Mouse (Mus musculus): ENCODE data around the gene Anp32e. TPM values are rescaled to one million over a fixed set of nuclear protein-coding genes. Genes with fewer than 3 reads are reported as not detected.
"Not testable (repeated sequence)": the region's sequence is repeated elsewhere in the genome, so short reads cannot be mapped to it uniquely, and the experiment has no call there.

Gene Anp32e
- polyA plus RNA-seq, 1 experiment from 2014 or later = 196 TPM

DNA sequence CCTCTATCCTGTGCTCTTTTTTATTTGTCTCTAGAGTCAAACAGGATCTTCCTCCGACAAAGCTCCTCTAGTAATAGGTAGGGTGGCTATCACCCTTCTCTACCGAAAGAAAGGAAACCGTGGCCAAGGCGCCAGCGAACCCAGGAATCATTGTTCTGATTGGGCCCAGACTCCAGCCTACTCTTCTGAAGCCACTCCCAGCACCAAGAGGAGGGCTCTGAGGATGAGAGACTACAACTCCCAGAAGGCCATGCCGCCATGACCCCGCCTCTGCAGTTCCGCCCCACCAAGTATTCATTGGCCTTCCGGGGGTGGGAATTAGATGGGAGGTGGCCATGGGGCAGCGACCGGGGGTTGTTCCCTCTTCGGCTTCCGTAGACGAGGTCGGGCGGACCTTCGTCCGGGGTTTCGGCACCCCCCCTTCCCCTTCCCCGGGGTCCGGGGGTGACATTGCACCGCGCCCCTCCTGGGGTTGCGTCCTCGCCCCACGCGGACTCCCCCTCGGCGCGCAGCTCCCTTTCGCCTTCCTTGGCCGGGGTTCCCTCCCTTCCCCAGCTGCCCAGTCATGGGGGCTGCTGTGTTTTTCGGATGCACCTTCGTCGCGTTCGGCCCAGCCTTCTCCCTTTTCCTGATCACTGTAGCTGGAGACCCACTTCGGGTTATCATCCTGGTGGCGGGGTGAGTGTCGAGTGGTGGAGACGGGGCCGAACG is 35.3 kb upstream of the Anp32e start, which contains the start of gene Aph1a:
Aph1a (plus strand) TSS at position 364 of the 711 bp plus-strand sequence.
- ATAC-seq (replicated peaks) = peak; percentile 99
- not testable (repeated sequence) for H3K27me3 ChIP-seq, H3K9me3 ChIP-seq, H3K36me3 ChIP-seq
- Histone ChIP-seq H3K4me3 (peak within 1 kb of the TSS; percentile 54), H3K4me1 (peaks cover 18% of the 10 kb centered on the region), H3K4me2 (replicated peaks) (peak within 1 kb of the TSS; percentile 61), H3K9ac (replicated peaks) (peak within 1 kb of the TSS; percentile 54), H3K27ac (replicated peaks) (peak within 1 kb of the TSS; percentile 80)
- under 1% methylated on average over 27 of the region's 43 CpGs for WGBS

DNA sequence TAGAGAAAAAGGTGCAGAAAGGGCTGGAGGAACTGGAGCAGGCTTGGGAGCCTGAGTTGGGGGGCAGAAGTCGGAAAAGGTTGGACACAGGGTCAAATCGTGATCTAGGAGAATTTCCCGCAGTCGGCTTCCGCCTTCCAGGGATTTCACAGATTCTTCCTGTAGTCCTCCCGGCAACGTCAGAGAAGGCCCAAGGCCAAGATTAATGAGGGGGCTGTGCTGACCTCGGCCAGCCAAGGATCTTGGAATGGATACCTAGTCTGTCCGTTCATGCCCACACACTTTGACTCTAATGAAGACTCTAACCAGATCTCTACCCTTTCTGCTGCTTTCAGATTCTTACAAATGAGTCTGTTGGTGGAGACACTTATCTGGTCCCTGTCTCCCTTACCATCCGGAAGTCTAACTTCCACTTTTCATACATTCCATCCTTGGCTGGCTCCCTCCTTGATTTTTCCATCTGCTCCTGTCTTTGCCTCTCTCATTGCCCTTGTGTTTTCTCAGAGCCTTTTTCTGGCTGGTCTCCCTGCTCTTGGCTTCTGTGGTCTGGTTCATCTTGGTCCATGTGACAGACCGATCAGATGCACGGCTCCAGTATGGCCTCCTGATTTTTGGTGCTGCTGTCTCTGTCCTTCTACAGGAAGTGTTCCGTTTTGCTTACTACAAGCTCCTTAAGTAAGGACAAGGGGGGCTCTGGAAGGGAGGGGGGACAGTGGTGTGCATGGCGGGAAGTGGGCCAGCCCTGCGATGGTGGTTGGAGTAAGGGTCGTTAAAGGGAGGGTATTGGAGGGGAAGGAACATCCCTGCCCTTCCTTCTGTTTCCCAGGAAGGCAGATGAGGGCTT is 34.5 kb upstream of the Anp32e start:
- Histone ChIP-seq H3K27me3 (no peaks in the 10 kb centered on the region), H3K4me3 (peak overlapping the region; percentile 54), H3K9ac (replicated peaks) (peak overlapping the region; percentile 54), H3K36me3 (peaks cover 6% of the 10 kb centered on the region; the same call in 1 of the 2 replicates), H3K4me1 (peaks cover 18% of the 10 kb centered on the region), H3K4me2 (replicated peaks) (peak overlapping the region; percentile 61), H3K27ac (replicated peaks) (peak overlapping the region; percentile 57), H3K9me3 (no peaks in the 10 kb centered on the region)
- no peak for ATAC-seq (replicated peaks)
- WGBS = 12% methylated on average over 16 of the region's 16 CpGs

DNA sequence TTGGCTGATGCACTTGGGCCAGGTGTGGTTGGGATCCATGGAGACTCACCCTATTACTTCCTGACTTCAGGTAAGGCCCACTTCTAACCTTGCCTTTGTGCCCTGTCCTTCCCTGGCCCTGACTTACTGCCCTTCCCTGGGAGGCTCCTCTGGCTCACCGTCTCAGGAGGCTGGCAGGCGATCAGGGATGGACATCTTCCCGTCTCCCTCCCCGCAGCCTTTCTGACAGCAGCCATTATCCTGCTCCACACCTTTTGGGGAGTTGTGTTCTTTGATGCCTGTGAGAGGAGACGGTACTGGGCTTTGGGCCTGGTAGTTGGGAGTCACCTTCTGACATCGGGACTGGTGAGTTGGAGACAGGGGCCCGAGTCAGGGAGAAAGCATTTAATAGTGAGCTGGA is 33.5 kb upstream of the Anp32e start:
- not testable (repeated sequence) for H3K27me3 ChIP-seq; H3K4me2 ChIP-seq (replicated peaks)

DNA sequence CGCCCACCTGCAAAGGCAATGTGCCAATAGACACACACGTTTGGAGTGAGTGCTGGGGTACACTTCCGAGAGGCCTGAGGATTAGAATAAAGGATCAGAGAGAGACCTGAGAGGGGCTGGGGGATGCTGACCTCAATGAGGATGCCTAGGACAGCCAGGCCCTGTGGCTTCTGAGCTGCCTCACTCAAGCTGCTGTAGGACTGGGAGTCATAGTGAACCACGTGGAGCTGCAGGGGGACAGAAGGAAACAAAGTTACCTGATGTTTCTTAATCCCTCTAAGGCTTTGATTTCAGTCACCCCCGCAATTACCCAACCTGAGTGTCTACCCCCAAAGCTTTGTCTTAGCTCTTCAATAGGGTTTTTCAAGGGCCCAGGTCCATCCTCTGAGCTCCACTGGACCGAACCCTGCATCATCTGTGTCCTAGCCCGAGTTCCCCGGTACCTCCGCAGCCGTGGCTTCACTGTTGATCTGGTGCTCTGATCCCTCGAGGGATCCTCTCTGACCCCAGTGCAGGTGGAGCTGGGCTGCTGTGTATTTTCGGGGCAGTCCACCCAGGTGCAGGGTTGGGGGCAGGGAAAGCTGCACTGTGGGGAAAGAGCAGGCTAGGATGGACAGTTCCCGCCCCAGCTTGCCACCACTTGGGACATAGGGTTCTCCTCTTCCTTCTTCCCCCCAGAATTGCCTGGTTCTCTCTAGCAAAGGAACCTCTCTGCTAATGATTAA is 29.1 kb upstream of the Anp32e start:
- Histone ChIP-seq H3K9ac (replicated peaks) (no peak overlapping the region), H3K4me1 (peaks cover 20% of the 10 kb centered on the region), H3K4me3 (no peak overlapping the region), H3K9me3 (no peaks in the 10 kb centered on the region), H3K36me3 (peaks cover 6% of the 10 kb centered on the region; the same call in 1 of the 2 replicates), H3K4me2 (replicated peaks) (no peak overlapping the region), H3K27ac (replicated peaks) (no peak overlapping the region), H3K27me3 (no peaks in the 10 kb centered on the region; the same call in 1 of the 2 replicates)
- ATAC-seq (replicated peaks) = no peak
- 76% methylated on average over 13 of the region's 13 CpGs for WGBS

More for the DNA sequence above, 33.5 kb upstream of the Anp32e start:
- peaks cover 18% of the 10 kb centered on the region for H3K4me1 ChIP-seq
- H3K9me3 ChIP-seq; H3K4me3 ChIP-seq; H3K36me3 ChIP-seq; H3K9ac ChIP-seq (replicated peaks); ATAC-seq (replicated peaks); H3K27ac ChIP-seq (replicated peaks): not testable (repeated sequence)
- WGBS = 86% methylated on average over 7 of the region's 7 CpGs

- Histone ChIP-seq H3K4me2 (replicated peaks) (no peak overlapping the region), H3K9ac (replicated peaks) (no peak overlapping the region), H3K27ac (replicated peaks) (no peak overlapping the region), H3K27me3 (no peaks in the 10 kb centered on the region; the same call in 1 of the 2 replicates), H3K4me3 (no peak overlapping the region), H3K36me3 (peaks cover 6% of the 10 kb centered on the region; the same call in 1 of the 2 replicates), H3K9me3 (no peaks in the 10 kb centered on the region), H3K4me1 (peaks cover 31% of the 10 kb centered on the region)
- 67% methylated on average over 9 of the region's 9 CpGs for WGBS
- no peak for ATAC-seq (replicated peaks)
Observed at GRCm38 (mm10) chr3:95901616-95902372, 27.3 kb upstream of the Anp32e start.

DNA sequence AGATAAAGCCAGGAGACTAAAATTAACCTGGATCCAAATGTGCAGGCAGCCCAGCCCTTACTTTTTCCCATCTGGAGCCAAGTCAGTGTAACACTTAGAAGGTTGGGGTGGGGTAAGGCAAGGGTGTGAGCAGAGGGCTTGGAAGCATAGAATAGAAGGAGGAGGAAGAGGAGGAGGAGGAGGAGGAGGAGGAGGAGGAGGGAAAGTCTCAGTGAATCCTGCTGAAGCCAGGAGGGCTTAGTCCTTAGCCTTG is 26.7 kb upstream of the Anp32e start:
- Histone ChIP-seq H3K9me3 (no peaks in the 10 kb centered on the region), H3K36me3 (peaks cover 6% of the 10 kb centered on the region; the same call in 1 of the 2 replicates), H3K4me2 (replicated peaks) (no peak overlapping the region), H3K27ac (replicated peaks) (no peak overlapping the region), H3K9ac (replicated peaks) (no peak overlapping the region), H3K4me3 (no peak overlapping the region), H3K27me3 (peaks cover 4% of the 10 kb centered on the region; the same call in 1 of the 2 replicates), H3K4me1 (peaks cover 32% of the 10 kb centered on the region)
- no peak for ATAC-seq (replicated peaks)

- no peak overlapping the region for H3K9ac ChIP-seq (replicated peaks)
- ATAC-seq (replicated peaks) = no peak
Observed at GRCm38 (mm10) chr3:95902643-95903042, 26.4 kb upstream of the Anp32e start.

GRCm38 (mm10) chr3:95903753-95904502 is 25.1 kb upstream of the Anp32e start:
- Histone ChIP-seq H3K4me2 (replicated peaks) (peak overlapping the region; percentile 66), H3K36me3 (no peaks in the 10 kb centered on the region), H3K4me3 (peak overlapping the region; percentile 37), H3K27ac (replicated peaks) (no peak overlapping the region), H3K9ac (replicated peaks) (peak overlapping the region; percentile 34), H3K4me1 (peaks cover 32% of the 10 kb centered on the region), H3K9me3 (no peaks in the 10 kb centered on the region), H3K27me3 (peaks cover 5% of the 10 kb centered on the region; the same call in 1 of the 2 replicates)
- WGBS = 3% methylated on average over 15 of the region's 15 CpGs
- no peak for ATAC-seq (replicated peaks)

More at GRCm38 (mm10) chr3:95902643-95903042, 26.4 kb upstream of the Anp32e start:
- Histone ChIP-seq H3K27ac (replicated peaks) (no peak overlapping the region), H3K4me3 (no peak overlapping the region), H3K4me1 (peaks cover 32% of the 10 kb centered on the region), H3K36me3 (peaks cover 3% of the 10 kb centered on the region; the same call in 1 of the 2 replicates), H3K27me3 (peaks cover 5% of the 10 kb centered on the region; the same call in 1 of the 2 replicates), H3K9me3 (no peaks in the 10 kb centered on the region), H3K4me2 (replicated peaks) (no peak overlapping the region)
- 25% methylated on average over 6 of the region's 6 CpGs for WGBS

DNA sequence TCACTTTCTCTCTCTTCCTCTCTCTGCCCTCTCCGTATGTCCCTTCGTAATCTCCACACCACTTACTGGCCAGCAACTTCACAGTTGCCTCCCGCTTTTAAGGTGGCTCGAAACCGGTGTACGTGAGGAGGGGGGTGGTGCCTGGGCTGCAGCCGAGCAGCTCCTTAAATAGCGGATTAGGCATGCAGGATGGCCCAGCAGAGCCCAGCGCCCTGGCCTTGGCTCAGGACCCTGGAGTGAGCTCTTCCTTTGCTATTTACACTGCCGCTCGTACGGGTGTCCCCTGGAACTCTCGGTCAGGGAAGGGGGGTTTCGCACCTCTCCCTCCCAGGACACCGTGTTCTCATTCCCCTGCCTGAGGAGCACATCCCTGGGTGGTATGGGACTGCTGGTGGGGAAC is 24.5 kb upstream of the Anp32e start, which contains the start of gene Car14:
Car14 (minus strand) TSS at position 124 of the 400 bp plus-strand sequence.
- peak; percentile 33 for ATAC-seq (replicated peaks)
- H3K27ac ChIP-seq (replicated peaks) = 0 out of 2 replicates have a peak within 1 kb of the TSS, but pooled peaks have one; percentile 12
- under 1% methylated on average over 15 of the region's 15 CpGs for WGBS

GRCm38 (mm10) chr3:95905146-95905939 is 23.7 kb upstream of the Anp32e start:
- 0 out of 2 replicates have a peak overlapping the region, but pooled peaks have one; percentile 12 for H3K27ac ChIP-seq (replicated peaks)
- H3K36me3 ChIP-seq = no peaks in the 10 kb centered on the region
- peak overlapping the region; percentile 66 for H3K4me2 ChIP-seq (replicated peaks)
- peak overlapping the region; percentile 34 for H3K9ac ChIP-seq (replicated peaks)
- peaks cover 32% of the 10 kb centered on the region for H3K4me1 ChIP-seq
- 0% methylated on average over 18 of the region's 18 CpGs for WGBS
- no peaks in the 10 kb centered on the region for H3K9me3 ChIP-seq
- peaks cover 5% of the 10 kb centered on the region; the same call in 1 of the 2 replicates for H3K27me3 ChIP-seq
- peak; percentile 39 for ATAC-seq (replicated peaks)
- peak overlapping the region; percentile 37 for H3K4me3 ChIP-seq

More for the DNA sequence above, 24.5 kb upstream of the Anp32e start, which contains the start of gene Car14:
- peak within 1 kb of the TSS; percentile 66 for H3K4me2 ChIP-seq (replicated peaks)
- H3K36me3 ChIP-seq = no peaks in the 10 kb centered on the region
- H3K4me1 ChIP-seq = peaks cover 32% of the 10 kb centered on the region
- peak within 1 kb of the TSS; percentile 34 for H3K9ac ChIP-seq (replicated peaks)
- no peaks in the 10 kb centered on the region for H3K9me3 ChIP-seq
- H3K4me3 ChIP-seq = peak within 1 kb of the TSS; percentile 37
- peaks cover 5% of the 10 kb centered on the region; the same call in 1 of the 2 replicates for H3K27me3 ChIP-seq

All from forebrain, embryonic 15.5 days (tissue).